Mouse (Mus musculus) adrenal gland (tissue): ENCODE measurements around the gene Pax2.

Source experiments
- intact Hi-C: fragments of 180-260 bp; cut with DNase I; formaldehyde crosslinking; loops from one replicate; pipeline ENCODE4 v1.15.1; 2025

The Pax2 gene

GRCm38 (mm10) chr19:44762121-44762621 lies 6.3 kb downstream of the Pax2 start:
- intact Hi-C loops = no loop called here

- intact Hi-C loops = no loop called here
Observed at GRCm38 (mm10) chr19:44770268-44771050, 14.6 kb downstream of the Pax2 start.

- intact Hi-C loops = no loop called here
Observed at GRCm38 (mm10) chr19:44771499-44771898, 15.7 kb downstream of the Pax2 start.

- intact Hi-C loops = no loop called here
Observed at GRCm38 (mm10) chr19:44781987-44782386, 26.1 kb downstream of the Pax2 start.

GRCm38 (mm10) chr19:44784391-44784790 lies 28.5 kb downstream of the Pax2 start:
- intact Hi-C loops = no loop called here

GRCm38 (mm10) chr19:44788488-44788887 lies 32.6 kb downstream of the Pax2 start:
- intact Hi-C loops = no loop called here

- intact Hi-C loops = no loop called here
Observed at GRCm38 (mm10) chr19:44791981-44792380, 36.1 kb downstream of the Pax2 start.

GRCm38 (mm10) chr19:44797110-44798060 lies 41.5 kb downstream of the Pax2 start:
- intact Hi-C loops = no loop called here

- intact Hi-C loops = no loop called here
Observed at GRCm38 (mm10) chr19:44798731-44799130, 42.9 kb downstream of the Pax2 start.

GRCm38 (mm10) chr19:44799156-44799555 lies 43.3 kb downstream of the Pax2 start:
- intact Hi-C loops = no loop called here

- intact Hi-C loops = loop anchor here (5.0 kb wide), 1 partner anchor 298 kb away; no protein-coding TSS in a partner anchor
Observed at GRCm38 (mm10) chr19:44800327-44800726, 44.5 kb downstream of the Pax2 start.

GRCm38 (mm10) chr19:44808734-44809133 lies 52.9 kb downstream of the Pax2 start:
- intact Hi-C loops = no loop called here

- intact Hi-C loops = no loop called here
Observed at GRCm38 (mm10) chr19:44812666-44813429, 57.0 kb downstream of the Pax2 start.

- intact Hi-C loops = no loop called here
Observed at GRCm38 (mm10) chr19:44815111-44815510, 59.3 kb downstream of the Pax2 start.

- intact Hi-C loops = no loop called here
Observed at GRCm38 (mm10) chr19:44817403-44818128, 61.7 kb downstream of the Pax2 start.

GRCm38 (mm10) chr19:44818676-44819075 lies 62.8 kb downstream of the Pax2 start:
- intact Hi-C loops = no loop called here

- intact Hi-C loops = no loop called here
Observed at GRCm38 (mm10) chr19:44821581-44821980, 65.7 kb downstream of the Pax2 start.

GRCm38 (mm10) chr19:44822295-44822694 lies 66.5 kb downstream of the Pax2 start:
- intact Hi-C loops = no loop called here

- intact Hi-C loops = no loop called here
Observed at GRCm38 (mm10) chr19:44823657-44824056, 67.8 kb downstream of the Pax2 start.

GRCm38 (mm10) chr19:44825216-44825768 lies 69.4 kb downstream of the Pax2 start:
- intact Hi-C loops = no loop called here
